Comparison of ENCODE assay signal across 20 mouse cellular contexts in the genomic region with DNA sequence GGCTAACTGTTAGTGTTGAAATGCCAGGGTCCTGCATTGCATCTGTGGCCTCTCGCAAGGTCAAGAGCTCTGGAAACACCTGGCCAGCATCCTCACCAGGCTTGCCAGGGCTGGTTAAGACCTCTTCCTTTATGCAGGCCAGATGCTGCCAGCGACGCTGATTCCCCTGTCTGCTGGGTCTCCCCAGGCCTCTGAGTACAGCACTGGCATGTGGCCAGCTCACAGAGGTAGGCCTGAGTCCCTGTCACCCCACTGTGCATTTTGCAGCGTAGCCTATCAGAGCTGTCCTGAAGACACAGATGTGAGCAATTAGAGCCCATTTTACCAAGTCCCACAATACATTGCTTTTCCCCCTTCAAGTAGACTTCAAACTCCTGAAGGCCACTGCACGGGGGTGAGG. TPM values are rescaled to one million over a fixed set of nuclear protein-coding genes. Genes with fewer than 3 reads are reported as not detected.
DNase-seq lines count a peak whose midpoint lies in the region; ATAC-seq and TF ChIP-seq lines count a peak whose summit lies in the region.
"Had no signal": no experiment of that assay in that cellular context is flagged by ENCODE, and none has a peak within 500 bp of the region (broad histone marks: within the 10 kb centered on the region; RNA-seq: fewer than 3 reads in every experiment).

No protein-coding gene starts in this region.

- H3K4me1 ChIP-seq in heart, embryonic 12.5 days (replicated peaks): peaks cover 45% of the 10 kb centered on the region
- H3K4me1 ChIP-seq in neural tube, embryonic 13.5 days (replicated peaks): peaks cover 16% of the 10 kb centered on the region
- H3K4me1 ChIP-seq in neural tube, embryonic 15.5 days: peaks cover 3% of the 10 kb centered on the region; the same call in 1 of the 2 replicates
- H3K4me1 ChIP-seq in embryonic facial prominence, embryonic 12.5 days: peaks cover 19% of the 10 kb centered on the region
- peaks cover 10% of the 10 kb centered on the region for H3K4me1 ChIP-seq in limb, embryonic 14.5 days (ENCODE audit: control insufficient read depth, insufficient read depth, low read length)
- H3K4me1 ChIP-seq: hindbrain, embryonic 15.5 days had no signal

- no peak overlapping the region for H3K4me3 ChIP-seq in heart, embryonic 12.5 days
- H3K4me3 ChIP-seq in neural tube, embryonic 13.5 days: no peak overlapping the region
- no peak overlapping the region for H3K4me3 ChIP-seq in neural tube, embryonic 15.5 days (replicated peaks)
- H3K4me3 ChIP-seq in embryonic facial prominence, embryonic 12.5 days: no peak overlapping the region
- H3K4me3 ChIP-seq in limb, embryonic 14.5 days (replicated peaks; ENCODE audit: low read length): no peak overlapping the region
- H3K4me3 ChIP-seq: embryonic facial prominence, embryonic 15.5 days; hindbrain, embryonic 15.5 days; midbrain, embryonic 10.5 days had no signal

- ATAC-seq in heart, embryonic 12.5 days (ENCODE audit: insufficient number of reproducible peaks, low FRiP score): no peak
- ATAC-seq in neural tube, embryonic 13.5 days (ENCODE audit: low read depth): no peak
- no peak for ATAC-seq in neural tube, embryonic 15.5 days (ENCODE audit: low FRiP score)
- ATAC-seq in embryonic facial prominence, embryonic 12.5 days (ENCODE audit: insufficient number of reproducible peaks, insufficient read depth, low FRiP score, low TSS enrichment): peak; percentile 70
- ATAC-seq in limb, embryonic 14.5 days (ENCODE audit: low FRiP score, low read depth): 0 out of 2 replicates have a peak, but pooled peaks have one; percentile 23

- H3K9me3 ChIP-seq in heart, embryonic 12.5 days (replicated peaks): no peaks in the 10 kb centered on the region
- no peaks in the 10 kb centered on the region for H3K9me3 ChIP-seq in neural tube, embryonic 13.5 days
- H3K9me3 ChIP-seq in neural tube, embryonic 15.5 days (replicated peaks): no peaks in the 10 kb centered on the region
- no peaks in the 10 kb centered on the region for H3K9me3 ChIP-seq in embryonic facial prominence, embryonic 12.5 days
- H3K9me3 ChIP-seq in limb, embryonic 14.5 days (ENCODE audit: control insufficient read depth, low read length): no peaks in the 10 kb centered on the region
- H3K9me3 ChIP-seq: embryonic facial prominence, embryonic 15.5 days; hindbrain, embryonic 15.5 days; midbrain, embryonic 10.5 days had no signal

- WGBS in heart, embryonic 12.5 days: 52% methylated on average over 5 of the region's 5 CpGs
- WGBS in neural tube, embryonic 13.5 days: 39% methylated on average over 5 of the region's 5 CpGs
- WGBS in neural tube, embryonic 15.5 days: 58% methylated on average over 5 of the region's 5 CpGs
- WGBS in embryonic facial prominence, embryonic 12.5 days: 28% methylated on average over 5 of the region's 5 CpGs
- WGBS in limb, embryonic 14.5 days: 17% methylated on average over 5 of the region's 5 CpGs

- H3K36me3 ChIP-seq in heart, embryonic 12.5 days: no peaks in the 10 kb centered on the region
- no peaks in the 10 kb centered on the region for H3K36me3 ChIP-seq in neural tube, embryonic 13.5 days
- H3K36me3 ChIP-seq in neural tube, embryonic 15.5 days: no peaks in the 10 kb centered on the region
- no peaks in the 10 kb centered on the region for H3K36me3 ChIP-seq in embryonic facial prominence, embryonic 12.5 days
- no peaks in the 10 kb centered on the region for H3K36me3 ChIP-seq in limb, embryonic 14.5 days (ENCODE audit: control insufficient read depth, insufficient read depth, low read length)
- H3K36me3 ChIP-seq: embryonic facial prominence, embryonic 15.5 days; hindbrain, embryonic 15.5 days; midbrain, embryonic 10.5 days had no signal

- no peak for DNase-seq in heart, adult 18-20 months
- peak; percentile 30 for DNase-seq in limb, embryonic 14.5 days (ENCODE audit: low spot score)
- no peak for DNase-seq in B cell, adult 2 months
- no peak for DNase-seq in left cerebral cortex, postnatal 25 days (ENCODE audit: low spot score in 2 of 2)
- DNase-seq: cerebellum, postnatal 10 days; kidney, adult 18-20 months; kidney, postnatal 10 days; layer of hippocampus, adult 9-11 months; lung, adult 2 months; lung, postnatal 36 days; right cerebral cortex, adult 18-20 months; thymus, postnatal 4 days had no signal

- H3K4me2 ChIP-seq in heart, embryonic 12.5 days: no peak overlapping the region
- no peak overlapping the region for H3K4me2 ChIP-seq in neural tube, embryonic 13.5 days
- H3K4me2 ChIP-seq in neural tube, embryonic 15.5 days: no peak overlapping the region
- no peak overlapping the region for H3K4me2 ChIP-seq in embryonic facial prominence, embryonic 12.5 days (replicated peaks)
- H3K4me2 ChIP-seq in limb, embryonic 14.5 days (replicated peaks; ENCODE audit: low read depth, low read length, severe bottlenecking): no peak overlapping the region
- H3K4me2 ChIP-seq: embryonic facial prominence, embryonic 15.5 days; hindbrain, embryonic 15.5 days; liver, embryonic 11.5 days had no signal

- TF ChIP-seq POLR2A in limb, embryonic 14.5 days (IDR thresholded peaks at IDR 0.05; ENCODE audit: borderline replicate concordance, extremely low read depth, insufficient read depth, insufficient read length): no peak

- no peaks in the 10 kb centered on the region for H3K27me3 ChIP-seq in heart, embryonic 12.5 days (replicated peaks)
- H3K27me3 ChIP-seq in neural tube, embryonic 13.5 days: no peaks in the 10 kb centered on the region
- H3K27me3 ChIP-seq in neural tube, embryonic 15.5 days (replicated peaks): no peaks in the 10 kb centered on the region
- no peaks in the 10 kb centered on the region for H3K27me3 ChIP-seq in embryonic facial prominence, embryonic 12.5 days
- H3K27me3 ChIP-seq in limb, embryonic 14.5 days (ENCODE audit: control insufficient read depth, insufficient read depth, low read length): no peaks in the 10 kb centered on the region
- H3K27me3 ChIP-seq: embryonic facial prominence, embryonic 15.5 days; hindbrain, embryonic 15.5 days had no signal

- H3K27ac ChIP-seq in heart, embryonic 12.5 days (ENCODE audit: poor library complexity, severe bottlenecking): peak overlapping the region; percentile 38
- peak overlapping the region; percentile 25; the same call in 1 of the 2 replicates for H3K27ac ChIP-seq in neural tube, embryonic 13.5 days (replicated peaks)
- no peak overlapping the region for H3K27ac ChIP-seq in neural tube, embryonic 15.5 days (replicated peaks)
- peak overlapping the region; percentile 77 for H3K27ac ChIP-seq in embryonic facial prominence, embryonic 12.5 days
- no peak overlapping the region for H3K27ac ChIP-seq in limb, embryonic 14.5 days (replicated peaks; ENCODE audit: low read depth, low read length)
- H3K27ac ChIP-seq: embryonic facial prominence, embryonic 15.5 days; hindbrain, embryonic 15.5 days had no signal

- H3K9ac ChIP-seq in heart, embryonic 12.5 days: peak overlapping the region; percentile 4; the same call in 1 of the 2 replicates
- H3K9ac ChIP-seq in neural tube, embryonic 13.5 days: no peak overlapping the region
- H3K9ac ChIP-seq in neural tube, embryonic 15.5 days (replicated peaks): no peak overlapping the region
- no peak overlapping the region for H3K9ac ChIP-seq in embryonic facial prominence, embryonic 12.5 days
- H3K9ac ChIP-seq in limb, embryonic 14.5 days (ENCODE audit: low read depth, low read length, severe bottlenecking): no peak overlapping the region
- H3K9ac ChIP-seq: embryonic facial prominence, embryonic 15.5 days; hindbrain, embryonic 15.5 days had no signal

- intact Hi-C loops in left cerebral cortex, postnatal 25 days (cut with DNase I): no loop called here

RNA-seq across cellular contexts. Expression of a gene that starts 46.1 kb away (rescaled TPM):
- 28.3 and 29.6 TPM in 2 replicates for polyA plus RNA-seq in heart, embryonic 12.5 days (2016; fragmentation: Nextera tagmentation; extraction: Ambion mirVana)
- total RNA-seq in heart, adult 18-20 months (2021): 1 to 10 TPM; 3.4 to 5.2 TPM
- 5.2 and 6.4 TPM in 2 replicates for polyA plus RNA-seq in neural tube, embryonic 13.5 days (2015; fragmentation: Nextera tagmentation; extraction: Ambion mirVana)
- polyA plus RNA-seq in neural tube, embryonic 15.5 days (2015; fragmentation: Nextera tagmentation; extraction: Ambion mirVana): 5.9 and 11.0 TPM in 2 replicates
- polyA plus RNA-seq in embryonic facial prominence, embryonic 12.5 days (2016; fragmentation: Nextera tagmentation; extraction: Ambion mirVana): 10.8 and 12.2 TPM in 2 replicates
- polyA plus RNA-seq in limb, embryonic 14.5 days (2012; rRNA removed): 11.6 and 12.0 TPM in 2 replicates
- 18.8 and 19.2 TPM in 2 replicates for polyA plus RNA-seq in limb, embryonic 14.5 days (2014; fragmentation: Nextera tagmentation; extraction: Ambion mirVana)
- 1 to 10 TPM; 3.9 to 4.6 TPM for total RNA-seq in left cerebral cortex, postnatal 25 days (2021)

Comparison
In these comparisons a context has a peak if more than half of its experiments do, and no peak if none do; other contexts are left out.
1. H3K27ac ChIP-seq: peak in heart, embryonic 12.5 days (single experiment), neural tube, embryonic 13.5 days (single experiment) and embryonic facial prominence, embryonic 12.5 days (single experiment); none in neural tube, embryonic 15.5 days (single experiment) and limb, embryonic 14.5 days (single experiment).
2. ATAC-seq: peak in embryonic facial prominence, embryonic 12.5 days (single experiment) and limb, embryonic 14.5 days (single experiment); none in heart, embryonic 12.5 days (single experiment), neural tube, embryonic 13.5 days (single experiment) and neural tube, embryonic 15.5 days (single experiment).